Mouse (Mus musculus) heart, adult 2 months (tissue): ENCODE results near the gene Wasl.

Experiments
- CTCF ChIP-seq: fragments of 200-600 bp; IDR thresholded peaks from 2 replicates; pipeline ENCODE4 v1.8.1; 2022; ENCODE audit warnings: antibody characterized with exemption, mild to moderate bottlenecking, moderate library complexity
- EP300 ChIP-seq: fragments of 200-500 bp; IDR thresholded peaks from 2 replicates; pipeline ENCODE4 v1.6.1; 2011; ENCODE audit warnings: low read depth, low read length, control low read depth; ENCODE audit not compliant: insufficient read depth
- POLR2A ChIP-seq: fragments of 200-500 bp; IDR thresholded peaks from 2 replicates; pipeline ENCODE4 v1.6.1; 2011; ENCODE audit warnings: mild to moderate bottlenecking, low read depth, low read length, control low read depth; ENCODE audit not compliant: insufficient read depth

GRCm38 (mm10) chr6:24608129-24608528 is 56.7 kb downstream of the Wasl start:
- TF ChIP-seq POLR2A: peak; percentile 55
- TF ChIP-seq CTCF: no peak
- peak; percentile 69; the same call in 1 of the 2 replicates for TF ChIP-seq EP300
